ENCODE assay signal across 15 mouse cellular contexts in genomic region chr7:100656739-100657138, GRCm38 (mm10). TPM values are rescaled to one million over a fixed set of nuclear protein-coding genes. Genes with fewer than 3 reads are reported as not detected.
DNase-seq lines count a peak whose midpoint lies in the region; ATAC-seq lines count a peak whose summit lies in the region.
"Had no signal": no experiment of that assay in that cellular context is flagged by ENCODE, and none has a peak within 500 bp of the region (broad histone marks: within the 10 kb centered on the region; RNA-seq: fewer than 3 reads in every experiment).

No protein-coding gene starts in this region.

- no peak for DNase-seq in frontal cortex, postnatal 10 days (ENCODE audit: low spot score in 2 of 2)
- DNase-seq in layer of hippocampus, adult 11-12 months (ENCODE audit: low spot score), result peak; percentile 67
- no peak for DNase-seq in layer of hippocampus, postnatal 25 days (ENCODE audit: extremely low spot score in 1 of 2, low spot score in 1 of 2)
- peak; percentile 58 to 60 for DNase-seq in right cerebral cortex, postnatal 10 days (ENCODE audit: low spot score in 2 of 2)
- no peak for DNase-seq in right cerebral cortex, postnatal 25 days
- DNase-seq: adrenal gland, postnatal 14 days; embryo, embryonic 11 days; kidney, adult 18-20 months; kidney, postnatal 36 days; thymus, adult 18-20 months had no signal

- peak; percentile 41; the same call in 1 of the 2 replicates for ATAC-seq in frontal cortex, adult (ENCODE audit: low TSS enrichment)
- no peak for ATAC-seq in megakaryocyte progenitor cell, adult 5-6 weeks (replicated peaks; ENCODE audit: poor library complexity)
- ATAC-seq: liver, embryonic 12.5 days; lung, postnatal 0 days had no signal

RNA-seq across cellular contexts. Expression of gene Plekhb1, which starts 5.5 kb away (rescaled TPM):
- 100 to 1,000 TPM; 161 to 194 TPM for total RNA-seq in layer of hippocampus, postnatal 25 days (2021)
- total RNA-seq in megakaryocyte progenitor cell, adult 5-6 weeks (2015), result not detected in 2 replicates
- not detected in 2 replicates for total RNA-seq in megakaryocyte progenitor cell, adult 5-6 weeks (2017)
- total RNA-seq: G1E had no signal

RNA-seq across cellular contexts. Expression of gene Mrpl48, which starts 48.6 kb away (rescaled TPM):
- 10 to 100 TPM; 63.9 to 67.7 TPM for total RNA-seq in layer of hippocampus, postnatal 25 days (2021)
- 60.1 and 76.3 TPM in 2 replicates for total RNA-seq in megakaryocyte progenitor cell, adult 5-6 weeks (2015)
- 91.0 and 99.4 TPM in 2 replicates for total RNA-seq in megakaryocyte progenitor cell, adult 5-6 weeks (2017)

RNA-seq across cellular contexts. Expression of gene Rab6a, which starts 49.5 kb away (rescaled TPM):
- total RNA-seq in layer of hippocampus, postnatal 25 days (2021), result 100 to 1,000 TPM; 373 to 387 TPM
- total RNA-seq in megakaryocyte progenitor cell, adult 5-6 weeks (2015), result 74.1 and 84.7 TPM in 2 replicates
- total RNA-seq in megakaryocyte progenitor cell, adult 5-6 weeks (2017), result 61.0 and 61.8 TPM in 2 replicates

RNA-seq across cellular contexts. Expression of gene Fam168a, which starts 49.7 kb away (rescaled TPM):
- 100 to 1,000 TPM; 224 to 251 TPM for total RNA-seq in layer of hippocampus, postnatal 25 days (2021)
- 18.9 and 24.2 TPM in 2 replicates for total RNA-seq in megakaryocyte progenitor cell, adult 5-6 weeks (2015)
- 6.3 and 7.9 TPM in 2 replicates for total RNA-seq in megakaryocyte progenitor cell, adult 5-6 weeks (2017)

Comparison
In these comparisons a context has a peak if more than half of its experiments do, and no peak if none do; other contexts are left out.
1. DNase-seq: peak in layer of hippocampus, adult 11-12 months (single experiment) and right cerebral cortex, postnatal 10 days (2 of 2); none in frontal cortex, postnatal 10 days (0 of 2), layer of hippocampus, postnatal 25 days (0 of 2) and right cerebral cortex, postnatal 25 days (single experiment).
2. RNA of gene Plekhb1, which starts 5.5 kb away (total RNA-seq): 161 to 194 TPM in layer of hippocampus, postnatal 25 days; not detected in megakaryocyte progenitor cell, adult 5-6 weeks; every median in the first group is over 100 times any median in the second.
3. RNA of gene Rab6a, which starts 49.5 kb away (total RNA-seq): 373 to 387 TPM in layer of hippocampus, postnatal 25 days; 61.0 to 84.7 TPM in megakaryocyte progenitor cell, adult 5-6 weeks; every median in the first group is over 4 times any median in the second.